Mouse (Mus musculus) CH12.LX (cell line): ENCODE measurements around the gene Irf6. TPM values are rescaled to one million over a fixed set of nuclear protein-coding genes. Genes with fewer than 3 reads are reported as not detected.

Experiments used
- DNase-seq: peaks from one replicate; pipeline ENCODE4 v3.0.0-alpha.2; 2013; ENCODE audit errors: extremely low read depth
- H3K27ac ChIP-seq: 2 replicates; pipeline ENCODE4 v1.5.1; 2012; ENCODE audit warnings: low read depth, mild to moderate bottlenecking, control low read depth, moderate library complexity; ENCODE audit not compliant: insufficient read depth
- H3K27me3 ChIP-seq: replicated peaks from 2 replicates; pipeline ENCODE3; 2012; ENCODE audit warnings: inconsistent platforms
- H3K36me3 ChIP-seq, 2 experiments: replicated peaks in 1 of 2; 2 replicates each; pipeline versions ENCODE3 to v1.6.1; 2012; ENCODE audit warnings: inconsistent platforms in 1 of 2, low read length in 1 of 2, mild to moderate bottlenecking in 1 of 2, mixed read lengths in 1 of 2, moderate library complexity in 1 of 2; ENCODE audit not compliant: control insufficient read depth in 1 of 2, insufficient read depth in 1 of 2
- H3K4me1 ChIP-seq, 2 experiments: 2 replicates each; pipeline ENCODE4 v1.6.1; 2012; ENCODE audit warnings: inconsistent platforms in 1 of 2, moderate library complexity in 1 of 2; ENCODE audit not compliant: insufficient read depth in 2 of 2, control insufficient read depth in 1 of 2
- H3K4me2 ChIP-seq: 2 replicates; pipeline ENCODE4 v1.6.1; 2012; ENCODE audit warnings: low read depth, mild to moderate bottlenecking, control low read depth; ENCODE audit not compliant: poor library complexity, insufficient read depth, severe bottlenecking
- H3K4me3 ChIP-seq, 3 experiments: fragments of 150-350 bp in 1 of 3; sonication (generic) in 1 of 3; replicated peaks in 1 of 3; 2 replicates each; pipeline versions ENCODE3 to v1.5.1; 2011 to 2012; ENCODE audit warnings: low read depth in 2 of 3, low read length in 2 of 3, mild to moderate bottlenecking in 2 of 3, moderate library complexity in 2 of 3, control low read depth in 1 of 3, improper control_type of control experiment in 1 of 3, inconsistent platforms in 1 of 3, mixed read lengths in 1 of 3; ENCODE audit not compliant: poor library complexity in 1 of 3
- H3K79me2 ChIP-seq: replicated peaks from 2 replicates; pipeline ENCODE4 v1.6.1; 2012; ENCODE audit warnings: mild to moderate bottlenecking, moderate library complexity; ENCODE audit not compliant: control insufficient read depth, poor library complexity, insufficient read depth, severe bottlenecking; ENCODE audit errors: extremely low read depth
- H3K9ac ChIP-seq: 2 replicates; pipeline ENCODE4 v1.6.1; 2012; ENCODE audit warnings: low read depth, mild to moderate bottlenecking, control low read depth, moderate library complexity; ENCODE audit not compliant: insufficient read depth
- H3K9me3 ChIP-seq: replicated peaks from 2 replicates; pipeline ENCODE3; 2012; ENCODE audit warnings: low read length, inconsistent platforms, mixed read lengths
- CHD1 ChIP-seq: IDR thresholded peaks from 2 replicates; pipeline ENCODE4 v1.6.1; 2012; ENCODE audit warnings: low read depth, low read length, improper control_type of control experiment, inconsistent platforms
- CHD2 ChIP-seq: IDR thresholded peaks from 2 replicates; pipeline ENCODE4 v1.6.1; 2011; ENCODE audit warnings: low read length, improper control_type of control experiment
- CTCF ChIP-seq, 2 experiments: IDR thresholded peaks in 1 of 2; conservative IDR thresholded peaks in 1 of 2; 2 replicates each; pipeline ENCODE4 v1.5.1; 2011 to 2012; ENCODE audit warnings: low read depth in 2 of 2, low read length in 2 of 2, improper control_type of control experiment in 1 of 2, inconsistent platforms in 1 of 2, mild to moderate bottlenecking in 1 of 2, moderate library complexity in 1 of 2
- E2F4 ChIP-seq: IDR thresholded peaks from 2 replicates; pipeline ENCODE4 v1.6.1; 2011; ENCODE audit warnings: low read depth, low read length, improper control_type of control experiment; ENCODE audit not compliant: insufficient replicate concordance
- ELF1 ChIP-seq: IDR thresholded peaks from 2 replicates; pipeline ENCODE4 v1.6.1; 2014; ENCODE audit warnings: low read depth, mild to moderate bottlenecking, inconsistent platforms, low read length, improper control_type of control experiment
- EP300 ChIP-seq: IDR thresholded peaks from 2 replicates; pipeline ENCODE4 v1.6.1; 2011; ENCODE audit warnings: low read length, improper control_type of control experiment
- ETS1 ChIP-seq: conservative IDR thresholded peaks from 2 replicates; pipeline ENCODE4 v1.6.1; 2012; ENCODE audit warnings: low read depth, mild to moderate bottlenecking, inconsistent platforms, low read length, improper control_type of control experiment, moderate library complexity
- GABPA ChIP-seq: IDR thresholded peaks from 2 replicates; pipeline ENCODE4 v1.6.1; 2012; ENCODE audit warnings: low read depth, low read length, improper control_type of control experiment, inconsistent platforms; ENCODE audit not compliant: insufficient replicate concordance
- HCFC1 ChIP-seq: IDR thresholded peaks from 2 replicates; pipeline ENCODE4 v1.6.1; 2012; ENCODE audit warnings: low read depth, mild to moderate bottlenecking, inconsistent platforms, low read length, improper control_type of control experiment
- IRF4 ChIP-seq: IDR thresholded peaks from 2 replicates; pipeline ENCODE4 v1.6.1; 2014; ENCODE audit warnings: low read depth, mild to moderate bottlenecking, inconsistent platforms, low read length, improper control_type of control experiment
- JUN ChIP-seq: IDR thresholded peaks from 2 replicates; pipeline ENCODE4 v1.6.1; 2011; ENCODE audit warnings: low read depth, mild to moderate bottlenecking, low read length, improper control_type of control experiment, moderate library complexity; ENCODE audit not compliant: insufficient read depth
- KAT2A ChIP-seq: IDR thresholded peaks from 2 replicates; pipeline ENCODE4 v1.6.1; 2012; ENCODE audit warnings: low read length, improper control_type of control experiment, inconsistent platforms; ENCODE audit not compliant: insufficient replicate concordance
- MAZ ChIP-seq: IDR thresholded peaks from 2 replicates; pipeline ENCODE4 v1.6.1; 2012; ENCODE audit warnings: low read depth, mild to moderate bottlenecking, inconsistent platforms, low read length, improper control_type of control experiment, moderate library complexity
- MXI1 ChIP-seq: IDR thresholded peaks from 2 replicates; pipeline ENCODE4 v1.6.1; 2011; ENCODE audit warnings: mild to moderate bottlenecking, low read depth, low read length, improper control_type of control experiment
- MYC ChIP-seq: IDR thresholded peaks from 2 replicates; pipeline ENCODE4 v1.6.1; 2011; ENCODE audit warnings: low read depth, mild to moderate bottlenecking, improper control_type of control experiment, low read length
- POLR2AphosphoS2 ChIP-seq: IDR thresholded peaks from 2 replicates; pipeline ENCODE4 v1.6.1; 2011; ENCODE audit warnings: low read depth, low read length, improper control_type of control experiment
- RAD21 ChIP-seq: IDR thresholded peaks from 2 replicates; pipeline ENCODE4 v1.6.1; 2011; ENCODE audit warnings: low read depth, mild to moderate bottlenecking, low read length, improper control_type of control experiment, moderate library complexity
- SIN3A ChIP-seq: IDR thresholded peaks from 2 replicates; pipeline ENCODE4 v1.6.1; 2012; ENCODE audit warnings: low read length, improper control_type of control experiment, inconsistent platforms
- TBP ChIP-seq: conservative IDR thresholded peaks from 2 replicates; pipeline ENCODE4 v1.6.1; 2011; ENCODE audit warnings: low read depth, low read length, improper control_type of control experiment
- USF1 ChIP-seq: IDR thresholded peaks from 2 replicates; pipeline ENCODE4 v1.6.1; 2014; ENCODE audit warnings: low read depth, mild to moderate bottlenecking, inconsistent platforms, low read length, improper control_type of control experiment
- ZKSCAN1 ChIP-seq: IDR thresholded peaks from 2 replicates; pipeline ENCODE4 v1.6.1; 2012; ENCODE audit warnings: low read depth, inconsistent platforms, low read length, improper control_type of control experiment, borderline replicate concordance
- ZMIZ1 ChIP-seq: IDR thresholded peaks from 2 replicates; pipeline ENCODE4 v1.6.1; 2012; ENCODE audit warnings: low read depth, mild to moderate bottlenecking, inconsistent platforms, low read length, improper control_type of control experiment
- ZNF384 ChIP-seq: IDR thresholded peaks from 2 replicates; pipeline ENCODE4 v1.6.1; 2012; ENCODE audit warnings: low read depth, low read length, improper control_type of control experiment, inconsistent platforms
- dilution Hi-C: fragments of 300-500 bp; cut with MboI; formaldehyde crosslinking; loops from 2 replicates; pipeline ENCODE4 v1.14.3; 2020; ENCODE audit warnings: low sequenced_read_pairs; ENCODE audit not compliant: extremely low pct_unique_long_range_greater_than_20kb, extremely low pct_ligation_motif_present
- in situ Hi-C: fragments of 300-500 bp; cut with MboI; formaldehyde crosslinking; loops from 3 replicates; pipeline ENCODE4 v1.14.3; 2019; ENCODE audit warnings: low sequenced_read_pairs, low pct_ligation_motif_present, low pct_unique_long_range_greater_than_20kb, mixed read lengths
- polyA plus RNA-seq: library from polyadenylated mRNA; unstranded; fragments of >175 nt; gene quantifications from 2 replicates; pipeline ENCODE4 v1.2.1, GENCODE M21; 2012; ENCODE audit warnings: low read depth; ENCODE audit not compliant: insufficient read length
- total RNA-seq, 2 experiments: library from RNA; depleted of rRNA; stranded (reverse); fragments of 300-350 nt in 1 of 2; fragments of >200 nt in 1 of 2; gene quantifications; 2 replicates each; pipeline ENCODE4 v1.2.3; 2012 to 2014

Irf6 gene
- total and polyA plus RNA-seq, 3 experiments: 0.31 to 13.0 (median 0.43) TPM

- no peak for TF ChIP-seq MAZ
- TF ChIP-seq ZKSCAN1: no peak
- TF ChIP-seq MXI1: no peak
- TF ChIP-seq HCFC1: no peak
- TF ChIP-seq ELF1: no peak
- TF ChIP-seq POLR2AphosphoS2: no peak
- no peak for TF ChIP-seq KAT2A
- TF ChIP-seq CHD1: no peak
- TF ChIP-seq ETS1: no peak
- no peak for TF ChIP-seq GABPA
- no peak for TF ChIP-seq USF1
- no peak for TF ChIP-seq EP300
- TF ChIP-seq TBP: no peak
- no peak for TF ChIP-seq CHD2
- no peak for TF ChIP-seq SIN3A
- no peak overlapping the region for H3K4me2 ChIP-seq
- in situ Hi-C loops (loop anchor here (25.0 kb wide), 1 partner anchor 360 kb away; the partner anchor contains the start of gene Hhat), dilution Hi-C loops (no loop called here)
- no peak overlapping the region for H3K4me3 ChIP-seq
- H3K36me3 ChIP-seq: peaks cover 74 to 89% of the 10 kb centered on the region in 2 experiments
- peaks cover 0 to 15% of the 10 kb centered on the region in 2 experiments; a peak in 1 of 4 replicates for H3K4me1 ChIP-seq
- H3K27ac ChIP-seq: no peak overlapping the region
- H3K9me3 ChIP-seq: no peaks in the 10 kb centered on the region
- H3K27me3 ChIP-seq: no peaks in the 10 kb centered on the region
- H3K9ac ChIP-seq: no peak overlapping the region
- DNase-seq: no peak
- H3K79me2 ChIP-seq: peaks cover 22% of the 10 kb centered on the region
These were observed 30.1 kb upstream of the Irf6 start for GRCm38 (mm10) chr1:193122793-193123192.

GRCm38 (mm10) chr1:193123290-193123689, 29.6 kb upstream of the Irf6 start:
- TF ChIP-seq ETS1 (no peak), USF1 (no peak), E2F4 (no peak), CHD2 (no peak), ZNF384 (no peak), IRF4 (no peak), RAD21 (no peak), JUN (no peak), MYC (no peak), ZMIZ1 (no peak), HCFC1 (no peak), CTCF (conservative IDR thresholded peaks at IDR 0.05 in 1 of 2, IDR thresholded peaks at IDR 0.05 in 1 of 2; ENCODE audit: low read depth in 2 of 2, low read length in 2 of 2) (no peak)
- Histone ChIP-seq H3K4me3 (no peak overlapping the region), H3K4me1 (peaks cover 5 to 17% of the 10 kb centered on the region in 2 experiments), H3K4me2 (no peak overlapping the region), H3K79me2 (peaks cover 27% of the 10 kb centered on the region), H3K27me3 (no peaks in the 10 kb centered on the region), H3K9me3 (no peaks in the 10 kb centered on the region), H3K36me3 (peaks cover 73 to 89% of the 10 kb centered on the region in 2 experiments), H3K27ac (no peak overlapping the region), H3K9ac (no peak overlapping the region)
- no peak for DNase-seq
- in situ Hi-C loops (loop anchor here (25.0 kb wide), 1 partner anchor 361 kb away; the partner anchor contains the start of gene Hhat), dilution Hi-C loops (no loop called here)
